Mouse (Mus musculus) sigmoid colon, adult 10 weeks (tissue): ENCODE results near the gene Zscan18. TPM values are rescaled to one million over a fixed set of nuclear protein-coding genes. Genes with fewer than 3 reads are reported as not detected.

ENCODE experiments used
- polyA plus RNA-seq: library from polyadenylated mRNA; stranded (reverse); fragments of 350-450 nt; fragmentation: Illumina TruSeq; extraction: RNeasy Lipid Tissue Mini Kit (QIAGEN cat#74804); gene quantifications from one replicate; pipeline ENCODE4 v1.2.3, GENCODE M21; 2014; ENCODE audit warnings: low read depth, low replicate concordance

Gene Zscan18
- 0.85 TPM for polyA plus RNA-seq

DNA sequence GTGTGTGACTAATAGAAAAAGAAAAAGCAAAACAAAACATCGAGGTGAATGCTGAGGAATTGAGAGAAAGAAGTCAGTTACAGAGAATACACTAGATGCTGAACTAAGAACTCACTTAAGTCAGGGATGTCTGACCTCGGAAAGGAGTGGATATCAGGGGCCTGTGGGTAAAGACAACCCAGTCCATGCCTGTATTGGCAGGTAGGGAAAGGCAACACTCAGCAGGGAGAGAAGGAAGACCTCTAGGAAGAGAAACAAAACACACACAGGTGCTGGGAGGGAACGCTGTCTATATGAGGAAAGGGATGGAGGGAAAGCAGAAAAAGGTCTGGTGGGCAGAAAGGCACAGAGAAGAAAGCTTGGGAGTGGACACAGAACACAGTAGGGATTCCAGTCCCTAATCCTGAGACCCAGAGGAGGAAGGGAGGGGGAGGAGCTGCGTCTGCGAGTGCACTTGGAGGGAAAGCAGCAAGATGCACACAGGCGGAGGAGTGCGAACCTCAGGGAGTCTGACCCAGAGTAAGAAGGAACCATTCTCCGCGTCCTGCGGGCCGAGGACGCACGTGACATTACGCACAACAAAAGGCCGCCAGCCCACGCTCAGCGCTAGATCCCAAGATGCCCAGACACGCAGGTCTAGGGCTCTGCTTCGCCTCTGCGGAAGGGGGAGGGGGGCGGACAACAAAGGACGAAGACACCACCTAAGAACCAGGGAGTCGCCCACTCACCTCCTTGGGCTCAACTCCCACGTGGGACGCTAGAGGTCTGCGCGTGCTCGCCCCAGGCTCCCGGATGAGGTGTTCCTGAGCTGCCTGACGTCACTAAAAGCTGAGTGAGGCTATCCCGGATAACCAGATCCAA lies at the start of gene Zscan18:
Gene Zscan18, minus strand, starts transcription at position 770 of the 861 bp plus-strand sequence.

GRCm38 (mm10) chr7:12834162-12835120 lies 31.0 kb upstream of the Zscan18 start, which contains the start of gene Zfp110:
TSS of gene Zfp110 (plus strand) at chr7:12834761.

GRCm38 (mm10) chr7:12818521-12819295 lies 15.3 kb upstream of the Zscan18 start, which contains the start of gene Zfp329:
TSS of gene Zfp329 (minus strand) at chr7:12818858.

GRCm38 (mm10) chr7:12734904-12735303 lies 68.5 kb downstream of the Zscan18 start, which contains the start of gene Vmn2r56:
TSS of gene Vmn2r56 (minus strand) at chr7:12735004.

Other genes with a start within 250 kb of the Zscan18 start
- gene Vmn2r53, start 194.8 kb downstream of the Zscan18 start, polyA plus RNA-seq, result not detected
- gene Vmn2r54, start 163.3 kb downstream of the Zscan18 start, polyA plus RNA-seq, result not detected
- not detected for gene Vmn2r55, start 118.6 kb downstream of the Zscan18 start, polyA plus RNA-seq
- gene Vmn2r56, start 68.6 kb downstream of the Zscan18 start, polyA plus RNA-seq, result not detected
- gene Zfp329, start 15.2 kb upstream of the Zscan18 start, polyA plus RNA-seq, result 30.5 TPM
- gene Zfp110, start 31.1 kb upstream of the Zscan18 start, polyA plus RNA-seq, result 39.9 TPM
- gene Zfp128, start 77.5 kb upstream of the Zscan18 start, polyA plus RNA-seq, result 3.1 TPM
- gene Zscan22, start 94.2 kb upstream of the Zscan18 start, polyA plus RNA-seq, result 4.5 TPM
- 29.4 TPM for gene Rps5, start 118.7 kb upstream of the Zscan18 start, polyA plus RNA-seq
- 0.35 TPM for gene Rnf225, start 123.8 kb upstream of the Zscan18 start, polyA plus RNA-seq
- 2.2 TPM for gene Zfp324, start 162.2 kb upstream of the Zscan18 start, polyA plus RNA-seq
- 2.7 TPM for gene Zfp446, start 174.2 kb upstream of the Zscan18 start, polyA plus RNA-seq
- gene Slc27a5, start 194.6 kb upstream of the Zscan18 start, polyA plus RNA-seq, result not detected
- gene Trim28, start 195.5 kb upstream of the Zscan18 start, polyA plus RNA-seq, result 16.1 TPM
- gene Zbtb45, start 206.4 kb upstream of the Zscan18 start, polyA plus RNA-seq, result 0.54 TPM
- 95.3 TPM for gene Chmp2a, start 231.2 kb upstream of the Zscan18 start, polyA plus RNA-seq
- 41.1 TPM for gene Ube2m, start 234.6 kb upstream of the Zscan18 start, polyA plus RNA-seq